Mouse (Mus musculus): ENCODE measurements around the gene Tent2.

Gene Tent2

DNA sequence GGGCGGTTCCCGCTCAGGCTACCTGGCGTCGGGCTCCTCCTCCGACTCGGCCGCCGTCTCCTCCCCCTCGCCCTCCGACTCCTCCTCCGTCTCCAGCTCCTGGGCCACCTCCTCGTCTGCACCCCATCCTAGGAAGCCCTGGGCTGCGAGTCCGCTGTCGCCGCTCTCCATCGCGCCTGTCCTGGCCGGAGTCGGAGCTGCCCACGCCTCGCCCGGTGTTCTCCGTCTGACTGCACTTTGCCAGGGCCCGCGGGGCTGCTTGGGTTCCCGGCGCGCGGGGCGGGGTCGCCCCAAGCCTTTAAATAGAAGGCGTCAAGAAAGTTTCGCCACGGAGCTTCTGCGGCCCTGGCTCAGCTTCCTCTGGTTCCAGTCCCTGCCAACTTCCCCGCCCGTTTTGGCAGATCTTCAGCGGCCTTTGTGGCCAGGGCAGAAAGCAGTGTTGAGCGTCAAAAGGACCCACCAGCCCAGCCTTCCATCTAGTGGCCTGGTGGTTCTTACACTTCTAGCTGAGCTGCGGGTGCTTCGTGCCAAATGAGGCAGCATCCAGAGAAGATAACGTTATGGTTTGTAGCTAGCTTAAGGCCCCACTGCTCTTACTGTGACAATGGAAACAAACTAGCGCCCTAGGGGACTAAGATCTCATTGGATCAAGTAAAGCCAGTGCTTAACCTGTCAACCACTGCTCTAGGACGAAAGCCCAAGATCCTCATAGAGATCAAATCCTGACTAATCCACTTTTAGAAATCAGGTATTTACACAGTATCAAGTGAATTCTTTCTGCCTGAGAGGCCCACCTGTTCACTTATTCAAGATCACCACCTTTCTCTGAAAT lies 47.6 kb downstream of the Tent2 start, which contains the start of gene Cmya5:
Cmya5 (minus strand) TSS at position 389 of the 832 bp plus-strand sequence.
- in situ Hi-C loops (cut with MboI; ENCODE audit: low sequenced_read_pairs), result no loop called here

DNA sequence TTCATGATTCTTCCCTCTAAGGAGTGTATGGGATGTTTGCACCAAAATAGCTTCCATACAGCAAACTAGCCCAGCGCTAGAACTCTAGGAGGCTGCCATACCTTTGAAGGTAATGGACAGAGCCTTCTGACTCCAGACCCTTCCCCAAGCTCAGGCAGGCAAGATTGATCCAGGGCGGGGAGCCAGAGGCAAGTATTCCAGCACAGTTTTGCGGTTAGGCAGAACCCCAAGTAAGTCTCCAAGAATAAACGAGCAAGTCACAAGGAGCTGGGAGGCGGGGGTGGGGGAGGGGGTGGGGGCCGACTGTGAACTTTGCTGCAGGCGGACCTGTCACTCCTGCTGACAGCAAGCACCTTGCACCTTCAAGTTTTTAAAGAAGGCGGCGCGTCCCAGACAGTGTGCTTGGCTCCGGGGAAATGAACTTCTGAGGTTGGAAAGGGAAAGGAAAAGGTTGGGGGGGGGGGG lies 48.3 kb downstream of the Tent2 start:
- in situ Hi-C loops (cut with MboI; ENCODE audit: low sequenced_read_pairs), result no loop called here

DNA sequence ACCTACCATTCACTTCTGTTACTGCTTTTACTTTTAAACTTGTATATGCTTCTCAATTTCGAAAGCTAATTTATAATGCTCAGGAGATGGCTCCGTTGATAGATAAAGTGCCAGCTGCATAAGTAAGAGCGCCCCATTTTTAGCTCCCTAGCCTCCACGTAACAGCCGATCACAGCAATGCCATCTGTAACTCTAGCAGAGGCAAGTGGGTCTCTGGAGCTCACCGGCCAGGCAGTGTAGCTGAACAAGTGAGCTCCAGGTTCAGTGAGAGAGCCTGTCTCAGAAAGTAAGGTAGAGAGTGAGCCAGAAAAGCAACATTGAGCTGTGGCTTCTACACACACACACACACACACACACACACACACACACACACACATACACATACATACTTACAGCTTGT lies 51.0 kb downstream of the Tent2 start:
- in situ Hi-C loops (cut with MboI; ENCODE audit: low sequenced_read_pairs), result no loop called here

DNA sequence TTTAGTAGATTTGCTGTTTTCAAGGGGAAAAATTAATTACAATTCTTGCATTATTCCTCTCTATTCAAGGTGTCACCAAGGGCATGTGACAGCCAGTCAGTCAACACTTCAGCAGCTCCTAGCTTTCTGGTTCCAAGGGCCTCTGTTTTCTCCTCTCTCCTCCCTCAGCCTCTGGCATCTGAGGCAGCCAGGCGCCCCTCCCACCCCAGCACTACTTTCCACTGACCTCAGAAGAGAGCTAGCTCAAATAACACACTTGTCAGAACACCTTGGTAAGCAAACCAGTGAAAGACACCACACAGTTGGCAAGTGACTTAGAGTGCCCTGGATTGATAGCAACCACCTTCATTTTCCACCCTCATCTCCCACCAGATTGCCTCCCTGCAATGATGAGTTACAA lies 54.1 kb downstream of the Tent2 start:
- in situ Hi-C loops (cut with MboI; ENCODE audit: low sequenced_read_pairs), result no loop called here

DNA sequence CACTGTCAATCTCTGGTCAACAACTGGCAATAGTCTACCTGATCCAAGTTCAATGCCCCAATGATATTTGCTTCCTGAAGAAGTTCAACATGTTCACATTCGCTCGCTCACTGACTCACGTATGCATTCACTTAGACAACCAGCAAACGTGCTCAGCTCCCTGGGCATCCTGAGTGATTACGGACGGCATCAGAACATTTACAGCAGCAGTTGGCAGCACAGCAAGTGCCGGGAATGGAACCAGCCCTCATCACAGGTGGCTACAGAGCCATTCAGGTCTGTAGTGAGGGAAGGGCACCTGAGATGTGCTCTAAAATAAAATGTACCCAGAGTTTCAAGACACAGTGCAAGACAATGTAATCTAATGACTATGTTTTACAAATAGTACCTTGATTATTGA lies 55.1 kb downstream of the Tent2 start:
- in situ Hi-C loops (cut with MboI; ENCODE audit: low sequenced_read_pairs), result no loop called here

DNA sequence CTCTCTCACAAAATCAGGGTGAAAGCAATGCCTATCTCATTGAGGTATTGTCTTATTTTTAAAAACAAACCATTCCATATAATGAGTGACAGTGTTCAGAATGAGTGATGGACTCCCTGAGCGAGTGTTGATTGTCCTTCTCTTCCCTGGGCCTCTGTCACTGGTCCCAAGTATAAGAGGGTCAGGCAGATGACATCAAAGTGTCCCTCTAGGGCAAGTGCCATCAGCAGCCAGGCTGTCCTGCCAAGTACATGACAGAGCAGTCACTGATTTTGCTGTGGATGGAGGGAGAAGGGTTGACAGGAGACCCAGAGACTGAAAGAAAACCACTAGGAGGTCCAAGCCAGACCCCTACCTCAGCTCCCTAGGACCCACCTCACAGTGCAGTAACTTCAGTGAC lies 55.9 kb downstream of the Tent2 start:
- in situ Hi-C loops (cut with MboI; ENCODE audit: low sequenced_read_pairs), result no loop called here

DNA sequence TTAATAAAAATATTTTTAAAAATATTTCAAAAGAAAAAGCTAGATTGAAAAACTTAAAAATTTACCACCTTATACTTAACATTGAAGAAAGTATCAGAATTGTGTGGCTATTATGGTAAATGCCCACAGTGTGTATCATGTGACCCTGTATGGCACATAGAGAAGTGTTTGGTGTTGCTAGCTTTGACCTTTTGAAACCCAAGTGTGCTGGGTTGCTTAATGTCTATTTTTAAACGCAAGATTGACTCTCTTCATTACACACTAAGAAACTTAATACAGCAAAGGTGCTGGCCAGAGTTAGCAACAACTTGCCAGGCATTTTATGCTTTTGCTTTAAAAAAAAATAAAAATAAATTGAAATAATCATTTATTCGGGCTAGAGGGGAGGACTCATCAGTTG lies 56.7 kb downstream of the Tent2 start:
- in situ Hi-C loops (cut with MboI; ENCODE audit: low sequenced_read_pairs), result no loop called here

DNA sequence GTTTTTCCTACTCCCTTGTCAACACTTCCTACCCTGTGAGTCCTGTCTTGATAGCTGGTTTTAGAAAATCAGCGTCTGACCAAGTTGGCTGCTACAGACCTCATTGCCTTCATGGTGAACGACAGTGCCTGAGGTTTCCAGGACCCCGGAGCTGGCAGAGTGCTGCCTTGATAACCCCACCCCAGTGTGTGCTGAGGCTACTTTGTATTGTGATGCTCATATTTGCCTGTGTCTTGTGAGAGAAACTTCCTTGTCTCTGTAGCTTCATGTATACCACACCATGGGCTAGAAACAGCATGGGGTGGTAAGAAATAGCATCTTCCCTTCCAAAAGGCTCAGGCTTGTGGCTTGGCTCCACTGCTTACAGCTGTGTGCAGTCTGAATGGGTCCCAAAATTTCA lies 61.5 kb downstream of the Tent2 start:
- in situ Hi-C loops (cut with MboI; ENCODE audit: low sequenced_read_pairs), result no loop called here

DNA sequence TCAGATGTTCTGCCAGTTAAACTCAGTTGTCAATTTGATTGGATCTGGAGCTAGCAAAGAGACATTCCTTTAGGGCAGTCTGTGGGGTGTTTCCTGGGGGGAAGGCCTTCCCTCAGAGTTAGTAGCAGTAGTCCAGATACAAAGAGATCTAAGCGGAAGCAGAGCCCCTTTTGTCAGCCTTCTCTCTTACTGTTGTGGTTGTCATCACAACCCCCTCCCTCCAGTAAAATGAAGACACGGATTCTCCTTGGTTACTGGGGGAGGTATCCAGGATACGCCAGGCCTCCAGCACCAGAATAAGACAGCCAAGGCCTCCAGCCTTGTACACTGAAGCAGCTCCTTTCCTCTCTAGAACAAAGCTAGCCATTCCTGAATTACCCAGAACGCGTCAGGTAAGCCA lies 63.2 kb downstream of the Tent2 start:
- in situ Hi-C loops (cut with MboI; ENCODE audit: low sequenced_read_pairs), result no loop called here

DNA sequence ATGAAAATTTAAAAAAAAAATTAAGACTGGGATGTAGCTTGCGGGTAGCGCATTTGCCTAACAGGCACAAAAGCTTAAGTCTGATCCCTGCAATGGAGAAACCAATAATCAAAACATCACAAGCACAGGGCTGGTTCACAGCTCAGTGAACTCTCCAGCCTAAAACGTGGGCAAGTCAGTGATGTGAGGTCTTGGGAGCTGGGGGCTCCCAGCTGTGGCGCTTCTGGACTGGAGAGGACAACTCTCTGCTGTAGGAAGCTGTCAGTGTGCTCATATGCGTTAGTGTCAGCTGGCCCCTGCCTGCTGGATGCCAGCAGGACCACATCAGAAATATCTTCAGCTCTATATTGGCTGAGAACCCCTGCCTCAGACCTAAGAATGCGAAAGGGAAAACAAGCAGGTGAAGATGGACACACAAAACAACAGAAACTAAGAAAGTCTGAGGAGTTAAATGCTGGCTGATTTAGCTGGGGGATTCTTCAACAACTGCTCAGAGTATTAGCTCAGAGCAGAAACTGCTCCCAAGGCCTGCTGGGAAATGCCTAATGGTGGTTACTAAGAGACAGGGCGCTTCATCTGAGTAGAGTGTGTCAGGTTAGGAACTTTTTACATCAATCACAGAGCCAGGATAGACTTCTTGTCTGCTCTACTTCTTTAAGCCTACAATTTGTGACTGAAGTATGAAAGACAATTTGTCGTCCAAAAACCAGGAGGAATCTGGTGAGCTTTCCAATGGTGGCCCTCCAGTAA lies 63.9 kb downstream of the Tent2 start:
- in situ Hi-C loops (cut with MboI; ENCODE audit: low sequenced_read_pairs), result no loop called here

DNA sequence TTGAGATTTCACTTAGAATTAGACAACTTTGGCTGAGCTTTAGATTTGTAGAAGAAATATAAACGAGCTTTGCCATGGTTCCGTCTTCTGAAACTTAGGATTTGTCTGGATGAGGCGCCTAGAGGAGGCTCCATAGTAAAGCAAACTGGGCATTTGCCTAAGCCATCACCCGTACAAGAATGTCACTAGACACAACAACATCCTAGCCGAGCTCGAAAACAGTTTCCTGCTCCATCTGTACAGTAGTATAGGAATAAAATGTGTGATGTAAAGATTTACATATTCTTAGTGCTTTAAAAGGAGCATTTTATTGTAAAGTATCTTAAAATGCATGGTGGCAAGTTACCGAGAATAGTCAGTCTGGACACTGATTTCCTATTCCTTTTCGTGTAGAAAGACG lies 69.9 kb downstream of the Tent2 start:
- in situ Hi-C loops (cut with MboI; ENCODE audit: low sequenced_read_pairs), result no loop called here

DNA sequence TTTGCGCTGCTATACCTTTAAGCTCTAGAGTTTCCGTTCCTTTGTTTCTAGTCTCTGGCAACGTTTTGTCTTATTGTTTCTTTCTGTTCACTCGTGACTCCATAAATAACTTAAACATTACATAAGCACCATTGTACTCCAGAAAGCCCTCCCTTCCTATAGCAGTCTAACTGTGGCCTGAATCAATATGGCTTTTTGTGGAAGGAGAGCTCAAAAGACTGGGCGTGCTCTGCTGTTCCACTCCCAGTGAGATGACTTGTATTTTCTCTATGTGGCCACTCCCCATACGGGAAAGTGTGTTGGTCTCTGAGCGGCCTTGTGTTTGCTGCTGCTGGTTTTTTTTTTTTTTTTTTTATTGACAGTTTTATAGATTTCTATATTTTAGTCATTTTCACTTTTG lies 74.9 kb downstream of the Tent2 start:
- in situ Hi-C loops (cut with MboI; ENCODE audit: low sequenced_read_pairs), result no loop called here

DNA sequence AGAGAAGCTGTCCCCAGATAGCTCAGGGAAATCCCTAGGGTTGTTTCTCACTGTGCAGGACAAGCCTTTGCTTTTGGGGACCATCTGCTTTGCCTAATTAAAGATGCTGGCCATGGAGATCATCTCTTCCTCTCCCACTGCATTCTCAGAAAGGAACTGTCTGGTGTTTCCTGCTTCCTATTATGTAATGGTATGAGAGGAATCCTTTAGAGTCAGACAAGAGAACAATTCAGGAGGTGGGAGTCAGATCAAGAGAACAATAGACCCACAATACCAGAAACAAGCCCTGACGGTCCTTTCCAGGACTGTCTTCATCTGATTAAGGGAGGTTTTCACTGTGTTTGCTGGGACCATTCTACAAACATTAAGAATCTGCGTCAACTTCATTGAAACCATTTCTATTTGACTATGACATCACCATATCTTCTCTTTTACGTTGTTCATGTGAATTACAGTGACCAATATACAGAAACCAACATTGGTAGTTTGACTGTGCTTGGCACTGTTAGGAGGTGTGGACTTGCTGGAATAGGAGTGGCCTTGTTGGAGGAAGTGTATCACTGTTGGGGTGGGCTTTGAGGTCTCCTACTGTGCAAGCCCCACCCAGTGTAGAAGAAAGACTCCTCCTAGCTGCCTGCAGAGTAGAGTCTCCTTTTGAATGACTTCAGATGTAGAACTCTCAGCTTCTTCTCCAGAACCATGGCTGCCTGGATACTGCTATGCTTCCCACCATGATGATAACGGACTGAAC lies 89.7 kb downstream of the Tent2 start:
- in situ Hi-C loops (cut with MboI; ENCODE audit: low sequenced_read_pairs), result no loop called here

DNA sequence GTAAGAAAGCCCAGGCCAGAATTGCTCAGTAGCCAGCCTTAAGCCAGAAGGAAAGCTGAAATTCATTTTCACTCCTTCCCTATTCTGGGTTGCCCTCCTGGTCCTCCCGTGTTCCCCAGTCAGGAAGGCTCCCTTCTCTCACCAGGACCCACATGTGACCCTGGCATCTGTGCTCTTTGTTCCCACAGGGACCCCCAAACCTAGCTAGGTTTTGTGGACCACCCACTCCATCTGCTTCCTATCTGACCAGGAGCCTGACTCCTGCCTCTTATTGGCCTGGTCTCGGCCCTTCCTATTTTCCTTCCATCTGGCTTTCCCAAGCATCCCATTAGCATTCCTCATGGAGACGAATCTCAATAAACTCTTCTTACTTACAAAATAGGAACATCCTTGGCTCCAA lies 93.6 kb downstream of the Tent2 start:
- in situ Hi-C loops (cut with MboI; ENCODE audit: low sequenced_read_pairs), result no loop called here

DNA sequence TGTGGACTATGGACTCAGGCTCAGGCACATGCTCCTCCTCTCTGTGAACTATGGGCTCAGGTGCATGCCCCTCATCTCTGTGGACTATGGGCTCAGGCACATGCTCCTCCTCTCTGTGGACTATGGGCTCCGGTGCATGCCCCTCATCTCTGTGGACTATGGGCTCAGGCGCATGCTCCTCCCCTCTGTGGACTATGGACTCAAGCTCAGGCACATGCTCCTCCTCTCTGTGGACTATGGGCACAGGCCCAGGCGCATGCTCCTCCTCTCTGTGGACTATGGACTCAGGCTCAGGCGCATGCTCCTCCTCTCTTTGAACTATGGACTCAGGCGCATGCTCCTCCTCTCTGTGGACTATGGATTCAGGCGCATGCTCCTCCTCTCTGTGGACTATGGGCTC lies 95.5 kb downstream of the Tent2 start:
- in situ Hi-C loops (cut with MboI; ENCODE audit: low sequenced_read_pairs), result no loop called here

Measured in CH12F3 (cell line).